Mouse (Mus musculus) colon, adult 2 months (tissue): ENCODE measurements around the gene Olfr894. TPM values are rescaled to one million over a fixed set of nuclear protein-coding genes. Genes with fewer than 3 reads are reported as not detected.

Experiments used
- polyA plus RNA-seq: library from polyadenylated mRNA; depleted of rRNA; stranded (reverse); fragments of >200 nt; gene quantifications from 2 replicates; pipeline ENCODE4 v1.2.3, GENCODE M21; 2012; rRNA removed

Gene Olfr894
- not detected in 2 replicates for polyA plus RNA-seq

GRCm38 (mm10) chr9:38217755-38218154 lies at the start of gene Olfr894:
Gene Olfr894 (plus strand): TSS chr9:38218055.

GRCm38 (mm10) chr9:38180721-38181120 lies 37.1 kb upstream of the Olfr894 start, which contains the start of gene Olfr891:
Gene Olfr891 (minus strand): TSS chr9:38180821.

GRCm38 (mm10) chr9:38208065-38208464 lies 9.8 kb upstream of the Olfr894 start, which contains the start of gene Olfr893:
Gene Olfr893 (plus strand): TSS chr9:38208365.

GRCm38 (mm10) chr9:38252474-38252873 lies 34.6 kb downstream of the Olfr894 start, which contains the start of gene Olfr143:
Gene Olfr143 (plus strand): TSS chr9:38252774.

GRCm38 (mm10) chr9:38267551-38267950 lies 49.7 kb downstream of the Olfr894 start, which contains the start of gene Olfr895:
Gene Olfr895 (plus strand): TSS chr9:38267851.

Other genes with a start within 250 kb of the Olfr894 start
- not detected in 2 replicates for gene Olfr881, start 226.2 kb upstream of the Olfr894 start, polyA plus RNA-seq
- not detected in 2 replicates for gene Olfr883, start 192.2 kb upstream of the Olfr894 start, polyA plus RNA-seq
- gene Olfr884, start 171.5 kb upstream of the Olfr894 start, polyA plus RNA-seq: not detected in 2 replicates
- gene Olfr885, start 156.7 kb upstream of the Olfr894 start, polyA plus RNA-seq: not detected in 2 replicates
- gene Olfr887, start 134.0 kb upstream of the Olfr894 start, polyA plus RNA-seq: not detected in 2 replicates
- not detected in 2 replicates for gene Olfr888, start 109.9 kb upstream of the Olfr894 start, polyA plus RNA-seq
- not detected in 2 replicates for gene Olfr889, start 102.9 kb upstream of the Olfr894 start, polyA plus RNA-seq
- gene Olfr890, start 75.5 kb upstream of the Olfr894 start, polyA plus RNA-seq: not detected in 2 replicates
- gene Olfr891, start 37.2 kb upstream of the Olfr894 start, polyA plus RNA-seq: not detected in 2 replicates
- not detected in 2 replicates for gene Olfr893, start 9.7 kb upstream of the Olfr894 start, polyA plus RNA-seq
- not detected in 2 replicates for gene Olfr143, start 34.7 kb downstream of the Olfr894 start, polyA plus RNA-seq
- not detected in 2 replicates for gene Olfr895, start 49.8 kb downstream of the Olfr894 start, polyA plus RNA-seq
- not detected in 2 replicates for gene Olfr896-ps1, start 73.1 kb downstream of the Olfr894 start, polyA plus RNA-seq
- gene Olfr25, start 111.0 kb downstream of the Olfr894 start, polyA plus RNA-seq: not detected in 2 replicates
- gene Olfr898, start 130.4 kb downstream of the Olfr894 start, polyA plus RNA-seq: not detected in 2 replicates
- gene Olfr250, start 148.8 kb downstream of the Olfr894 start, polyA plus RNA-seq: not detected in 2 replicates
- not detected in 2 replicates for gene Olfr251, start 159.0 kb downstream of the Olfr894 start, polyA plus RNA-seq
- gene Olfr147, start 183.6 kb downstream of the Olfr894 start, polyA plus RNA-seq: not detected in 2 replicates
- gene Olfr901, start 211.4 kb downstream of the Olfr894 start, polyA plus RNA-seq: not detected in 2 replicates
- not detected in 2 replicates for gene Olfr902, start 229.6 kb downstream of the Olfr894 start, polyA plus RNA-seq
- gene Olfr904, start 245.1 kb downstream of the Olfr894 start, polyA plus RNA-seq: not detected in 2 replicates